Mouse (Mus musculus) natural killer cell, adult 2 months (primary cell): Measurements from ENCODE around the gene Hlf.

Experiments
- DNase-seq, 2 experiments: peaks; one replicate each; pipeline ENCODE4 v3.0.0; 2022; ENCODE audit warnings: low spot score in 2 of 2

The Hlf gene

GRCm38 (mm10) chr11:90370789-90371291 lies 19.9 kb downstream of the Hlf start:
- DNase-seq, result no peak

- DNase-seq, result no peak
These were observed 20.3 kb downstream of the Hlf start for GRCm38 (mm10) chr11:90370367-90370766.

GRCm38 (mm10) chr11:90369605-90370004 lies 21.1 kb downstream of the Hlf start:
- no peak for DNase-seq

GRCm38 (mm10) chr11:90369115-90369514 lies 21.6 kb downstream of the Hlf start:
- DNase-seq, result no peak

GRCm38 (mm10) chr11:90367894-90368860 lies 22.5 kb downstream of the Hlf start:
- DNase-seq, result no peak

- DNase-seq, result no peak
These were observed 25.8 kb downstream of the Hlf start for GRCm38 (mm10) chr11:90364865-90365264.

- no peak for DNase-seq
These were observed 26.7 kb downstream of the Hlf start for GRCm38 (mm10) chr11:90363821-90364497.

- peak in 1 of 2 experiments; percentile 16 for DNase-seq
These were observed 27.3 kb downstream of the Hlf start for GRCm38 (mm10) chr11:90363406-90363805.

- no peak for DNase-seq
These were observed 30.2 kb downstream of the Hlf start for GRCm38 (mm10) chr11:90360536-90360935.

- DNase-seq, result no peak
These were observed 32.6 kb downstream of the Hlf start for GRCm38 (mm10) chr11:90358063-90358462.

- no peak for DNase-seq
These were observed 33.3 kb downstream of the Hlf start for GRCm38 (mm10) chr11:90357371-90357770.

- no peak for DNase-seq
These were observed 34.0 kb downstream of the Hlf start for GRCm38 (mm10) chr11:90356495-90357304.

GRCm38 (mm10) chr11:90356036-90356435 lies 34.7 kb downstream of the Hlf start:
- DNase-seq, result no peak

- DNase-seq, result no peak
These were observed 35.4 kb downstream of the Hlf start for GRCm38 (mm10) chr11:90355270-90355681.

GRCm38 (mm10) chr11:90352696-90353095 lies 38.0 kb downstream of the Hlf start:
- DNase-seq, result no peak

GRCm38 (mm10) chr11:90350153-90350512 lies 40.6 kb downstream of the Hlf start:
- DNase-seq, result no peak

GRCm38 (mm10) chr11:90349486-90350152 lies 41.1 kb downstream of the Hlf start:
- no peak for DNase-seq

- no peak for DNase-seq
These were observed 42.8 kb downstream of the Hlf start for GRCm38 (mm10) chr11:90347667-90348459.

GRCm38 (mm10) chr11:90345746-90346145 lies 44.9 kb downstream of the Hlf start:
- no peak for DNase-seq

- DNase-seq, result no peak
These were observed 47.8 kb downstream of the Hlf start for GRCm38 (mm10) chr11:90342858-90343257.
